Mouse (Mus musculus) brain, embryonic 14.5 days (tissue): Measurements from ENCODE around the gene Mipep.

ENCODE experiments used
- CTCF ChIP-seq: fragments of 200-500 bp; IDR thresholded peaks from 2 replicates; pipeline ENCODE4 v1.5.1; 2012; ENCODE audit warnings: inconsistent platforms, mild to moderate bottlenecking, moderate library complexity, borderline replicate concordance; ENCODE audit not compliant: insufficient read depth, insufficient read length; ENCODE audit errors: extremely low read depth
- POLR2A ChIP-seq: fragments of 200-500 bp; IDR thresholded peaks from 2 replicates; pipeline ENCODE4 v1.6.1; 2012; ENCODE audit warnings: mild to moderate bottlenecking, inconsistent platforms, borderline replicate concordance; ENCODE audit not compliant: poor library complexity, insufficient read depth, insufficient read length, severe bottlenecking; ENCODE audit errors: extremely low read depth

DNA sequence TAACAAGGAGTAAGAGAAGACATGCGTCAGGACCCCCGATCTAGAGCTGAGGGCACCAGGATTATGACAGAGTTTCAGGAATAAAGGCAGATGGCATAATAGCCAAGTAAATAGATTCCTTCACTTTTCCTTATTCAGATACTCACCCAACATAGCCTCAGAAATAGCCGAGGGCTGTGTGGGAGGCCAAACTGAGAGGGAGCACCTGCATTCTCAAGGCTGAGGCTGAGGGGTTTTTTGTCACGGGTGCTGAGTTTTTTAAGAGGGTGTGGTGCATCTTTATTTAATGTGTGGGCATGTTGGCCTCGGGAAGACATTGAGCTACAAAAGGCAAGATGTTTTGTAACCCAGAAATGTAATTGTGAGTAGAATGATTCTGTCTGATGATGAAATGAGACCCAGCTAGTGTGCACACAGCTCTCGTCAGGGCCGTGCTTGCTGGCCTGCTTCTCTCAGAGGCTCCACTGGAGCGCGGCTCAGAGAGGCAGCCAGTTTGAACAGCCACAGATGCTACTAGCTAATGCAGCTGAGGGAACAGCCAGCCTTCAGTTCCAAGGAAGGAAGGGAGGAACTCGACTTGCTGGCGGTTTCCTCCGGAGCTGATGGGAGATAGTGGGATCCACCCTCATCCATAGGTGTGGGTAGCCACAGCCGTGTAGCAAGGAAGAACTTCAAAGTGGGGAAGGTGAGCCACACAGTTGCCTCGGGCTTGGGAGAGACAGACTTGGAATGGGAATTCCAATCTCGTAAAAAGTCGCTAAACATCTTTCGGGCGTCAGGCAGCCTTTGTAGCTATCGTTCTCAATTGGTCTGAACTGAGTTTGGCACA, 111.0 kb downstream of the Mipep start:
- TF ChIP-seq CTCF (no peak), POLR2A (no peak)
